Mouse (Mus musculus) embryonic facial prominence, embryonic 15.5 days (tissue): ENCODE results near the gene Dok5. TPM values are rescaled to one million over a fixed set of nuclear protein-coding genes. Genes with fewer than 3 reads are reported as not detected.

ENCODE experiments used
- ATAC-seq: fragments of 200-750 bp; cut with Nextera tagmentation; 2 replicates; pipeline ENCODE4 v1.8.0; 2017; ENCODE audit warnings: low read depth, moderate TSS enrichment; ENCODE audit not compliant: insufficient number of reproducible peaks, low FRiP score, low TSS enrichment
- H3K27ac ChIP-seq: fragments of 300-500 bp; sonication (generic); replicated peaks from 2 replicates; pipeline ENCODE4 v1.5.1; 2015; ENCODE audit warnings: mild to moderate bottlenecking, inconsistent platforms
- H3K27me3 ChIP-seq: fragments of 300-500 bp; sonication (generic); 2 replicates; pipeline ENCODE4 v1.6.1; 2015; ENCODE audit warnings: inconsistent platforms
- H3K36me3 ChIP-seq: fragments of 300-500 bp; sonication (generic); 2 replicates; pipeline ENCODE4 v1.6.1; 2015; ENCODE audit warnings: mild to moderate bottlenecking, inconsistent platforms
- H3K4me1 ChIP-seq: fragments of 300-500 bp; sonication (generic); 2 replicates; pipeline ENCODE4 v1.6.1; 2015; ENCODE audit warnings: inconsistent platforms
- H3K4me2 ChIP-seq: fragments of 300-500 bp; sonication (generic); replicated peaks from 2 replicates; pipeline ENCODE4 v1.6.1; 2015; ENCODE audit warnings: mild to moderate bottlenecking, inconsistent platforms
- H3K4me3 ChIP-seq: fragments of 300-500 bp; sonication (generic); replicated peaks from 2 replicates; pipeline ENCODE4 v1.5.1; 2015; ENCODE audit warnings: mild to moderate bottlenecking, inconsistent platforms
- H3K9ac ChIP-seq: fragments of 300-500 bp; sonication (generic); 2 replicates; pipeline ENCODE4 v1.6.1; 2015; ENCODE audit warnings: inconsistent platforms
- H3K9me3 ChIP-seq: fragments of 300-500 bp; sonication (generic); replicated peaks from 2 replicates; pipeline ENCODE4 v1.6.1; 2016; ENCODE audit warnings: inconsistent platforms
- WGBS: fragments of 180-500 bp; shearing (Covaris S2); methylation state at CpG from one replicate; pipeline ENCODE4 v1.1.7; 2015; 5-methylcytosine and 5-hydroxymethylcytosine counted together
- polyA plus RNA-seq: library from polyadenylated mRNA; unstranded; fragments of >200 nt; fragmentation: Nextera tagmentation; extraction: Ambion mirVana; gene quantifications from 2 replicates; pipeline ENCODE4 v1.2.1, GENCODE M21; 2015

Gene Dok5
- polyA plus RNA-seq, 1 experiment from 2014 or later: 12.3 TPM

DNA sequence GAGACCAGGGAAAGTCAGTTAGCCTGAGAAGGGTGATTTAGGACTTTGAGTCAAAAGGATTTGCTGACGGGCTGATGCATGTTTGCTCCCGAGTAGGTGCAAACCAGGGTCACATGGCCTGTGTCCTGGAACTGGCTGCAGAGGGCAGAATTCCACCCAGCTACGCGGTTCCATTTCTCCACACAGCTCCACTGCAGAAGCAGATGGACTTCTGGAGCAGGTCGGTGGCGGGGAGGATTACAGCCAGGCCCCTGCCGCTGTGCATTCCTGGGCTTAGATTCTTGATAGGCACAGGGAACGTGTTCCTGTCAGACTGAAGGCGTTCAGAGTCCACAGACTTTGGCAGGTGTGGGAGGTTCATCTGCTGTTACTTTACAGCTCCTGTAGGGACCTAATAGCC is 131.2 kb downstream of the Dok5 start:
- Histone ChIP-seq H3K4me1 (0 out of 2 replicates have a peak, but pooled peaks cover 7% of the 10 kb centered on the region), H3K9ac (no peak overlapping the region), H3K36me3 (no peaks in the 10 kb centered on the region), H3K9me3 (no peaks in the 10 kb centered on the region), H3K27me3 (no peaks in the 10 kb centered on the region), H3K4me3 (no peak overlapping the region), H3K27ac (no peak overlapping the region), H3K4me2 (no peak overlapping the region)
- WGBS: 58% methylated on average over 9 of the region's 9 CpGs
- no peak for ATAC-seq

DNA sequence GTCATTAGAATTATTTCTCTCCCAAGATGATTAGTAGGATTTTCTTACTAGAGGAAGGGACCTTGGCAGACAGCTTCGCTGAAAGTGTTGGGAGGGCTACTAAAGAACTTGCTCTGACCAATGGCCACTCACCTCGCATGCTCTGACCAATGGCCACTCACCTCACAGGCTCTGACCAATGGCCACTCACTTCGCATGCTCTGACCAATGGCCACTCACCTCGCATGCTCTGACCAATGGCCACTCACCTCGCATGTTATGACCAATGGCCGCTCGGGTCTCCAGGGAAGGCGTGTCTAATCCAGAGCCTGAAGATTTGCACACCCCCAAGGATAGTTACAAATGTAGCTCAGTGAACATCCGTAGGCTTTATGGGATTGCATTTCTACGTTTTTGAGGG is 131.6 kb downstream of the Dok5 start:
- WGBS: 91% methylated on average over 10 of the region's 10 CpGs
- no peak for ATAC-seq
- H3K36me3 ChIP-seq: no peaks in the 10 kb centered on the region
- no peak overlapping the region for H3K4me3 ChIP-seq
- H3K4me2 ChIP-seq: no peak overlapping the region
- no peak overlapping the region for H3K27ac ChIP-seq
- H3K9me3 ChIP-seq: no peaks in the 10 kb centered on the region
- no peak overlapping the region for H3K9ac ChIP-seq
- no peaks in the 10 kb centered on the region for H3K27me3 ChIP-seq
- H3K4me1 ChIP-seq: 0 out of 2 replicates have a peak, but pooled peaks cover 7% of the 10 kb centered on the region

DNA sequence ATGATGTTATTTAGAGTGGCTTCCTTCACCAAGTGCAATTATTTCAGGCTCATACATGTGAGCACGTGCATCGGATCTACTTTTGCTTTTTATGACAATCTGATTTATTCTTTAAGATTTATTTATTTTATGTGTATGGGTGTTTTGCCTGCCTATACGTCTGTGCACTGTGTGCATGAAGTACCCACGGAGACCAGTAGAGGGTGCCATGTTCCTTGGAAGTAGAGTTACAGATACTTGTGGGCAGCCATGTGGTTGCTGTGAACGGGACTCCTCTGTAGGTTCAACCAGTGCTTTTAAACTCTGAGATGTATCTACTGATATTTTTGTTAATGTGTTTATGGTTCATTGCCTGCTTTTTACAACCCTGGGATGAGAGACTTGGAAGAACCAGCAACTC is 132.4 kb downstream of the Dok5 start:
- Histone ChIP-seq H3K4me2 (no peak overlapping the region), H3K27me3 (no peaks in the 10 kb centered on the region), H3K9ac (no peak overlapping the region), H3K9me3 (no peaks in the 10 kb centered on the region), H3K36me3 (no peaks in the 10 kb centered on the region), H3K27ac (no peak overlapping the region), H3K4me3 (no peak overlapping the region), H3K4me1 (0 out of 2 replicates have a peak, but pooled peaks cover 7% of the 10 kb centered on the region)
- no peak for ATAC-seq
- WGBS: 89% methylated on average over 5 of the region's 5 CpGs

GRCm38 (mm10) chr2:170864820-170865219 is 133.2 kb downstream of the Dok5 start:
- Histone ChIP-seq H3K4me2 (no peak overlapping the region), H3K9me3 (no peaks in the 10 kb centered on the region), H3K27ac (no peak overlapping the region), H3K27me3 (no peaks in the 10 kb centered on the region), H3K4me3 (no peak overlapping the region), H3K4me1 (0 out of 2 replicates have a peak, but pooled peaks cover 7% of the 10 kb centered on the region), H3K36me3 (no peaks in the 10 kb centered on the region), H3K9ac (no peak overlapping the region)
- WGBS: 80% methylated on average over 6 of the region's 6 CpGs
- ATAC-seq: no peak; the same call in 1 of the 2 replicates

GRCm38 (mm10) chr2:170870566-170870965 is 139.0 kb downstream of the Dok5 start:
- no peak overlapping the region for H3K4me2 ChIP-seq
- no peak overlapping the region for H3K9ac ChIP-seq
- 84% methylated on average over 15 of the region's 15 CpGs for WGBS
- no peak overlapping the region for H3K4me3 ChIP-seq
- no peaks in the 10 kb centered on the region for H3K9me3 ChIP-seq
- no peaks in the 10 kb centered on the region for H3K27me3 ChIP-seq
- no peak; the same call in 1 of the 2 replicates for ATAC-seq
- no peak overlapping the region for H3K27ac ChIP-seq
- no peaks in the 10 kb centered on the region for H3K36me3 ChIP-seq
- no peaks in the 10 kb centered on the region for H3K4me1 ChIP-seq

GRCm38 (mm10) chr2:170871469-170871868 is 139.9 kb downstream of the Dok5 start:
- H3K4me3 ChIP-seq: no peak overlapping the region
- 82% methylated on average over 3 of the region's 3 CpGs for WGBS
- no peaks in the 10 kb centered on the region for H3K9me3 ChIP-seq
- ATAC-seq: no peak
- no peak overlapping the region for H3K4me2 ChIP-seq
- H3K27ac ChIP-seq: no peak overlapping the region
- H3K4me1 ChIP-seq: no peaks in the 10 kb centered on the region
- H3K36me3 ChIP-seq: no peaks in the 10 kb centered on the region
- H3K27me3 ChIP-seq: no peaks in the 10 kb centered on the region
- no peak overlapping the region for H3K9ac ChIP-seq

DNA sequence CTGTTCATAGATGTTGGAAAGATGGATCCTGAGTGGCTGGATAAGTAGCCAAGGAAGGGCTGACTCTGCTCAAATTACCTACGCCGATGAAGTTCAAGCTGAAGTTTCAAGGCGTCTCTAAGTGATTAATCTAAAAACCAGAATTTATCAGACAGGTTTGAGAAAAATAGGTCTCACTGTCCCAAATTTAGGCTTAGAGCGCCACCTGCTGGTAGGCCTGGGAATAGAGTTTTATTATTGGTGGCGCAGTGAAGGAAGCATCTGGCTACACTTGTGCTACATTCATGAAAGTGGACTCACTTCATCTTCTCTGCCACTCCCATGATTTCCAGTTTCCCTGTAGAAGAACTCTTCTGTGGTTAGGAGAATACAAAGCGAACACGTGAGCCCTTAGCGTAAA is 141.8 kb downstream of the Dok5 start:
- no peaks in the 10 kb centered on the region for H3K36me3 ChIP-seq
- ATAC-seq: no peak
- H3K4me1 ChIP-seq: no peaks in the 10 kb centered on the region; the same call in 1 of the 2 replicates
- no peak overlapping the region for H3K27ac ChIP-seq
- no peak overlapping the region for H3K4me2 ChIP-seq
- no peak overlapping the region for H3K9ac ChIP-seq
- H3K4me3 ChIP-seq: no peak overlapping the region
- 10% methylated on average over 8 of the region's 8 CpGs for WGBS
- H3K9me3 ChIP-seq: no peaks in the 10 kb centered on the region
- H3K27me3 ChIP-seq: 0 out of 2 replicates have a peak, but pooled peaks cover under 1% of the 10 kb centered on the region

- WGBS: 2% methylated on average over 4 of the region's 4 CpGs
- Histone ChIP-seq H3K27me3 (0 out of 2 replicates have a peak, but pooled peaks cover 6% of the 10 kb centered on the region), H3K4me2 (no peak overlapping the region), H3K27ac (no peak overlapping the region), H3K4me3 (no peak overlapping the region), H3K4me1 (no peaks in the 10 kb centered on the region; the same call in 1 of the 2 replicates), H3K9ac (no peak overlapping the region), H3K9me3 (no peaks in the 10 kb centered on the region), H3K36me3 (no peaks in the 10 kb centered on the region)
- ATAC-seq: 0 out of 2 replicates have a peak, but pooled peaks have one; percentile 37
Measured at GRCm38 (mm10) chr2:170877515-170877914, 145.9 kb downstream of the Dok5 start.

GRCm38 (mm10) chr2:170877936-170878335 is 146.3 kb downstream of the Dok5 start:
- H3K27ac ChIP-seq: no peak overlapping the region
- no peaks in the 10 kb centered on the region for H3K36me3 ChIP-seq
- H3K4me1 ChIP-seq: no peaks in the 10 kb centered on the region; the same call in 1 of the 2 replicates
- H3K27me3 ChIP-seq: 0 out of 2 replicates have a peak, but pooled peaks cover 6% of the 10 kb centered on the region
- H3K9ac ChIP-seq: no peak overlapping the region
- H3K9me3 ChIP-seq: no peaks in the 10 kb centered on the region
- no peak for ATAC-seq
- 54% methylated on average over 5 of the region's 5 CpGs for WGBS
- no peak overlapping the region for H3K4me2 ChIP-seq
- no peak overlapping the region for H3K4me3 ChIP-seq

DNA sequence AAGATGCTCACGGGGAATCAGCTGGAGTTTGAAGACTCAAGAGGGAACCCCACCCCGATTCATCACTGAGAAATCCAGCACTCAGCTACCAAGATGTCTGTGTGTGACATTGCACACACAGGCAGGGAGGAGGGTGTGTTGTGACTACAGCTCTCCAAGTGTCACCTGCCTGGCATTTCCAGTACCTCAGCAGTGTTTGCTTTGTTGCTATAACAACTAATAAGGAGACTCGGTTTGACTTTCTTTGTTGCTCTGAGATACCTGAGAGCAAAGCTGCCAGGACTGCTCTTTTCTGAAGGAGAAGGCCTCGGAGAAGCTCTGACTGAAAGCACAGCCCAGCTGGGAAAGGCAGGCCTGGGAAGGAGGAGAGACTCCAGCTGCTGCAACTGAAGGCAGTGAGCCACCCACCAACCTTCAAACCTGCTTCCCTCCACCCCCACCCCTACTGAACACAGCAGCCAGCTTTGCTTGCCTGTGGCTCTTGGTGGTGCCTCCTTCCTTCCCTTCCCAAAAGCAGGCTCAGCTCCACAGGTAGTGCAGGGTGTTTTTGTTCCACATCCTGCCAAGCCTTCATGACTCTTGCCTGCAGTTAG is 152.7 kb downstream of the Dok5 start:
- WGBS: 62% methylated on average over 4 of the region's 4 CpGs
- ATAC-seq: no peak

GRCm38 (mm10) chr2:170887984-170888383 is 156.4 kb downstream of the Dok5 start:
- ATAC-seq: no peak
- Histone ChIP-seq H3K9me3 (no peaks in the 10 kb centered on the region), H3K27me3 (no peaks in the 10 kb centered on the region), H3K4me2 (no peak overlapping the region), H3K4me1 (no peaks in the 10 kb centered on the region), H3K27ac (no peak overlapping the region), H3K4me3 (no peak overlapping the region), H3K36me3 (no peaks in the 10 kb centered on the region), H3K9ac (no peak overlapping the region)
- WGBS: 55% methylated on average over 9 of the region's 9 CpGs

More for the DNA sequence above, 152.7 kb downstream of the Dok5 start:
- Histone ChIP-seq H3K4me2 (no peak overlapping the region), H3K9me3 (no peaks in the 10 kb centered on the region), H3K4me3 (no peak overlapping the region), H3K27me3 (no peaks in the 10 kb centered on the region), H3K4me1 (no peaks in the 10 kb centered on the region), H3K27ac (no peak overlapping the region), H3K36me3 (no peaks in the 10 kb centered on the region), H3K9ac (no peak overlapping the region)

GRCm38 (mm10) chr2:170895096-170895495 is 163.5 kb downstream of the Dok5 start:
- Histone ChIP-seq H3K4me1 (no peaks in the 10 kb centered on the region), H3K9ac (no peak overlapping the region)
- WGBS: 73% methylated on average over 8 of the region's 8 CpGs

More at GRCm38 (mm10) chr2:170895096-170895495, 163.5 kb downstream of the Dok5 start:
- no peaks in the 10 kb centered on the region for H3K36me3 ChIP-seq
- no peak overlapping the region for H3K27ac ChIP-seq
- H3K4me2 ChIP-seq: no peak overlapping the region
- no peak overlapping the region for H3K4me3 ChIP-seq
- H3K27me3 ChIP-seq: no peaks in the 10 kb centered on the region
- no peaks in the 10 kb centered on the region for H3K9me3 ChIP-seq
- no peak for ATAC-seq
